Mouse (Mus musculus) testis, adult 2 months (tissue): Measurements from ENCODE around the gene Susd6.

Experiments
- CTCF ChIP-seq: fragments of 200-500 bp; IDR thresholded peaks from 2 replicates; pipeline ENCODE4 v1.5.1; 2012; ENCODE audit warnings: low read depth, mild to moderate bottlenecking, inconsistent platforms, low read length, moderate library complexity; ENCODE audit not compliant: control insufficient read depth, insufficient read depth, insufficient replicate concordance
- POLR2A ChIP-seq: fragments of 200-500 bp; IDR thresholded peaks from 2 replicates; pipeline ENCODE4 v1.6.1; 2012; ENCODE audit warnings: low read depth, mild to moderate bottlenecking, inconsistent platforms, low read length, moderate library complexity; ENCODE audit not compliant: control insufficient read depth

GRCm38 (mm10) chr12:80813872-80814271 lies 23.6 kb downstream of the Susd6 start:
- no peak for TF ChIP-seq POLR2A
- no peak for TF ChIP-seq CTCF
